Mouse (Mus musculus): ENCODE results near the gene Mterf1b. TPM values are rescaled to one million over a fixed set of nuclear protein-coding genes. Genes with fewer than 3 reads are reported as not detected.

Gene Mterf1b
- polyA plus RNA-seq, 1 experiment from 2014 or later, result 3.7 TPM

Other genes with a start within 250 kb of the Mterf1b start
- gene Cyp51, start 87.6 kb upstream of the Mterf1b start, polyA plus RNA-seq (2015; fragmentation: Nextera tagmentation; extraction: Ambion mirVana), result 100 and 113 TPM in 2 replicates

All from intestine, embryonic 15.5 days (tissue).